Mouse (Mus musculus): ENCODE results near the gene 2210011C24Rik.

The 2210011C24Rik gene

GRCm38 (mm10) chr8:84011705-84012498, at the start of gene 2210011C24Rik:
Gene 2210011C24Rik (minus strand): TSS chr8:84012171.
- no peak for DNase-seq (ENCODE audit: low read depth, low spot score)

- no peak for DNase-seq (ENCODE audit: low read depth, low spot score)
These were observed 48.3 kb upstream of the 2210011C24Rik start for GRCm38 (mm10) chr8:84060245-84060644.

- no peak for DNase-seq (ENCODE audit: low read depth, low spot score)
These were observed 47.3 kb upstream of the 2210011C24Rik start for GRCm38 (mm10) chr8:84059226-84059625.

GRCm38 (mm10) chr8:84057827-84058226, 45.9 kb upstream of the 2210011C24Rik start:
- DNase-seq (ENCODE audit: low read depth, low spot score): no peak

- no peak for DNase-seq (ENCODE audit: low read depth, low spot score)
These were observed 41.3 kb upstream of the 2210011C24Rik start for GRCm38 (mm10) chr8:84053229-84053628.

GRCm38 (mm10) chr8:84052746-84053145, 40.8 kb upstream of the 2210011C24Rik start:
- DNase-seq (ENCODE audit: low read depth, low spot score): no peak

- DNase-seq (ENCODE audit: low read depth, low spot score): no peak
These were observed 36.2 kb upstream of the 2210011C24Rik start for GRCm38 (mm10) chr8:84048171-84048570.

GRCm38 (mm10) chr8:84046505-84046904, 34.5 kb upstream of the 2210011C24Rik start:
- DNase-seq (ENCODE audit: low read depth, low spot score): no peak

GRCm38 (mm10) chr8:84044900-84045299, 32.9 kb upstream of the 2210011C24Rik start, which contains the start of gene Rln3:
Gene Rln3 (minus strand): TSS chr8:84045000.
- DNase-seq (ENCODE audit: low read depth, low spot score): no peak

- no peak for DNase-seq (ENCODE audit: low read depth, low spot score)
These were observed 32.1 kb upstream of the 2210011C24Rik start for GRCm38 (mm10) chr8:84044103-84044502.

GRCm38 (mm10) chr8:84042948-84043342, 31.0 kb upstream of the 2210011C24Rik start:
- DNase-seq (ENCODE audit: low read depth, low spot score): no peak

GRCm38 (mm10) chr8:84042066-84042947, 30.3 kb upstream of the 2210011C24Rik start, which contains the start of gene Il27ra:
Gene Il27ra (minus strand): TSS chr8:84042589.
- DNase-seq (ENCODE audit: low read depth, low spot score): peak; percentile 57

- peak; percentile 65 for DNase-seq (ENCODE audit: low read depth, low spot score)
These were observed 27.1 kb upstream of the 2210011C24Rik start for GRCm38 (mm10) chr8:84039050-84039449.

- DNase-seq (ENCODE audit: low read depth, low spot score): no peak
These were observed 26.0 kb upstream of the 2210011C24Rik start for GRCm38 (mm10) chr8:84038015-84038414.

GRCm38 (mm10) chr8:84032777-84033176, 20.8 kb upstream of the 2210011C24Rik start:
- no peak for DNase-seq (ENCODE audit: low read depth, low spot score)

GRCm38 (mm10) chr8:84029272-84029671, 17.3 kb upstream of the 2210011C24Rik start:
- no peak for DNase-seq (ENCODE audit: low read depth, low spot score)

- no peak for DNase-seq (ENCODE audit: low read depth, low spot score)
These were observed 15.5 kb upstream of the 2210011C24Rik start for GRCm38 (mm10) chr8:84027449-84027848.

GRCm38 (mm10) chr8:84025863-84026262, 13.9 kb upstream of the 2210011C24Rik start:
- DNase-seq (ENCODE audit: low read depth, low spot score): no peak

- no peak for DNase-seq (ENCODE audit: low read depth, low spot score)
These were observed 12.2 kb upstream of the 2210011C24Rik start for GRCm38 (mm10) chr8:84024171-84024570.

GRCm38 (mm10) chr8:84023631-84024030, 11.7 kb upstream of the 2210011C24Rik start:
- no peak for DNase-seq (ENCODE audit: low read depth, low spot score)

- DNase-seq (ENCODE audit: low read depth, low spot score): peak; percentile 71
These were observed 11.1 kb upstream of the 2210011C24Rik start for GRCm38 (mm10) chr8:84023085-84023484.

GRCm38 (mm10) chr8:84021569-84021968, 9.6 kb upstream of the 2210011C24Rik start:
- DNase-seq (ENCODE audit: low read depth, low spot score): no peak

Measured in skeletal muscle tissue, adult 2 months (tissue).